Mouse (Mus musculus): ENCODE measurements around the gene Lbr. TPM values are rescaled to one million over a fixed set of nuclear protein-coding genes. Genes with fewer than 3 reads are reported as not detected.

Gene Lbr
- polyA plus RNA-seq (2014; fragmentation: Nextera tagmentation; extraction: Ambion mirVana) = 30.5 and 37.5 TPM in 2 replicates

DNA sequence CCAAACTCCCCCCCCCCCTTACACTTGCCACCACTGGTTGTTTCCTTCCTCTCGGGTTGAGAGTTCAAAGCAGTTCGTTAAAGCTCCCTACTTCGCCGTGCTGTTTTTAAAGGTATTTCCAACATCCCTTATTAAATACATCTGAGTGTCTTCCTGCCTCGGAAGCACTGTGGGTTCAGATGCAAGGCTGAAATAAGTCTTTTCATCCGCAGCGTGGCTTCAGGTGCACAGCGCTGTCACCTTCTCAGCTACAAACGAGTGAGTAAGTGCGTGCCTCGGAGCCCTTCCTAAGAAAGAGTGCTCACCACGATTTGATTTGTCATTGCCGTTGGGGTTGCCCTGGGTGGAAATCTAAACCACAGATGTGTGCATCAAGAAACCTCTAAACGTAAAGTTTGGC lies at the start of gene Lbr:
Gene Lbr, minus strand, starts transcription at position 266 of the 400 bp plus-strand sequence.
- peak within 1 kb of the TSS; percentile 92 for H3K27ac ChIP-seq
- ATAC-seq (ENCODE audit: low FRiP score) = no peak
- peaks cover 28% of the 10 kb centered on the region for H3K4me1 ChIP-seq (replicated peaks; ENCODE audit: control insufficient read depth, insufficient read depth, low read length)
- WGBS = under 1% methylated on average over 14 of the region's 14 CpGs
- H3K9ac ChIP-seq = peak within 1 kb of the TSS; percentile 83
- peak within 1 kb of the TSS; percentile 80 for H3K4me2 ChIP-seq (replicated peaks)
- no peaks in the 10 kb centered on the region for H3K36me3 ChIP-seq (replicated peaks; ENCODE audit: control insufficient read depth, insufficient read depth)
- H3K9me3 ChIP-seq (ENCODE audit: control insufficient read depth, low read length) = no peaks in the 10 kb centered on the region
- peak; percentile 35 for DNase-seq (ENCODE audit: low spot score)
- H3K27me3 ChIP-seq (ENCODE audit: control insufficient read depth, insufficient read depth, low read length) = no peaks in the 10 kb centered on the region
- H3K4me3 ChIP-seq (replicated peaks; ENCODE audit: low read length) = peak within 1 kb of the TSS; percentile 87

- Histone ChIP-seq H3K27me3 (ENCODE audit: control insufficient read depth, insufficient read depth, low read length) (no peaks in the 10 kb centered on the region), H3K9ac (no peak overlapping the region), H3K4me2 (replicated peaks) (no peak overlapping the region), H3K36me3 (replicated peaks; ENCODE audit: control insufficient read depth, insufficient read depth) (no peaks in the 10 kb centered on the region), H3K27ac (no peak overlapping the region), H3K4me3 (replicated peaks; ENCODE audit: low read length) (no peak overlapping the region), H3K4me1 (replicated peaks; ENCODE audit: control insufficient read depth, insufficient read depth, low read length) (no peaks in the 10 kb centered on the region), H3K9me3 (ENCODE audit: control insufficient read depth, low read length) (no peaks in the 10 kb centered on the region)
- DNase-seq (ENCODE audit: low spot score) (no peak), ATAC-seq (ENCODE audit: low FRiP score) (no peak)
- WGBS = 94% methylated on average over 7 of the region's 7 CpGs
These were observed 46.8 kb upstream of the Lbr start for GRCm38 (mm10) chr1:181889670-181890069.

- Histone ChIP-seq H3K27ac (peak overlapping the region; percentile 49; the same call in 1 of the 2 replicates), H3K27me3 (ENCODE audit: control insufficient read depth, insufficient read depth, low read length) (no peaks in the 10 kb centered on the region), H3K36me3 (replicated peaks; ENCODE audit: control insufficient read depth, insufficient read depth) (no peaks in the 10 kb centered on the region), H3K4me1 (replicated peaks; ENCODE audit: control insufficient read depth, insufficient read depth, low read length) (no peaks in the 10 kb centered on the region), H3K9me3 (ENCODE audit: control insufficient read depth, low read length) (no peaks in the 10 kb centered on the region), H3K9ac (peak overlapping the region; percentile 31; the same call in 1 of the 2 replicates), H3K4me2 (replicated peaks) (peak overlapping the region; percentile 19; the same call in 1 of the 2 replicates), H3K4me3 (replicated peaks; ENCODE audit: low read length) (no peak overlapping the region)
- peak; percentile 93 for DNase-seq (ENCODE audit: low spot score)
- peak; percentile 82 for ATAC-seq (ENCODE audit: low FRiP score)
- 7% methylated on average over 11 of the region's 11 CpGs for WGBS
These were observed 46.0 kb upstream of the Lbr start for GRCm38 (mm10) chr1:181888801-181889200.

GRCm38 (mm10) chr1:181881532-181881931 lies 38.7 kb upstream of the Lbr start:
- H3K27me3 ChIP-seq (ENCODE audit: control insufficient read depth, insufficient read depth, low read length) = no peaks in the 10 kb centered on the region
- no peak overlapping the region for H3K27ac ChIP-seq
- DNase-seq (ENCODE audit: low spot score) = no peak
- no peaks in the 10 kb centered on the region for H3K9me3 ChIP-seq (ENCODE audit: control insufficient read depth, low read length)
- no peaks in the 10 kb centered on the region for H3K36me3 ChIP-seq (replicated peaks; ENCODE audit: control insufficient read depth, insufficient read depth)
- 33% methylated on average over 8 of the region's 8 CpGs for WGBS
- peak; percentile 17; the same call in 1 of the 2 replicates for ATAC-seq (ENCODE audit: low FRiP score)
- H3K4me3 ChIP-seq (replicated peaks; ENCODE audit: low read length) = no peak overlapping the region
- no peak overlapping the region for H3K9ac ChIP-seq
- 0 out of 2 replicates have a peak, but pooled peaks cover 4% of the 10 kb centered on the region for H3K4me1 ChIP-seq (replicated peaks; ENCODE audit: control insufficient read depth, insufficient read depth, low read length)
- H3K4me2 ChIP-seq (replicated peaks) = no peak overlapping the region

GRCm38 (mm10) chr1:181880752-181881325 lies 38.0 kb upstream of the Lbr start:
- H3K4me3 ChIP-seq (replicated peaks; ENCODE audit: low read length) = no peak overlapping the region
- H3K4me2 ChIP-seq (replicated peaks) = no peak overlapping the region
- 0 out of 2 replicates have a peak, but pooled peaks cover 4% of the 10 kb centered on the region for H3K4me1 ChIP-seq (replicated peaks; ENCODE audit: control insufficient read depth, insufficient read depth, low read length)
- no peaks in the 10 kb centered on the region for H3K9me3 ChIP-seq (ENCODE audit: control insufficient read depth, low read length)
- no peaks in the 10 kb centered on the region for H3K27me3 ChIP-seq (ENCODE audit: control insufficient read depth, insufficient read depth, low read length)
- no peak overlapping the region for H3K27ac ChIP-seq
- ATAC-seq (ENCODE audit: low FRiP score) (peak; percentile 31; the same call in 1 of the 2 replicates), DNase-seq (ENCODE audit: low spot score) (no peak)
- no peak overlapping the region for H3K9ac ChIP-seq
- H3K36me3 ChIP-seq (replicated peaks; ENCODE audit: control insufficient read depth, insufficient read depth) = no peaks in the 10 kb centered on the region
- 53% methylated on average over 15 of the region's 15 CpGs for WGBS

GRCm38 (mm10) chr1:181878436-181878835 lies 35.6 kb upstream of the Lbr start:
- H3K9me3 ChIP-seq (ENCODE audit: control insufficient read depth, low read length) = no peaks in the 10 kb centered on the region
- no peak for ATAC-seq (ENCODE audit: low FRiP score)
- H3K36me3 ChIP-seq (replicated peaks; ENCODE audit: control insufficient read depth, insufficient read depth) = no peaks in the 10 kb centered on the region
- no peak overlapping the region for H3K9ac ChIP-seq
- DNase-seq (ENCODE audit: low spot score) = no peak
- 0 out of 2 replicates have a peak, but pooled peaks cover 4% of the 10 kb centered on the region for H3K4me1 ChIP-seq (replicated peaks; ENCODE audit: control insufficient read depth, insufficient read depth, low read length)
- no peak overlapping the region for H3K27ac ChIP-seq
- 81% methylated on average over 5 of the region's 5 CpGs for WGBS
- H3K4me2 ChIP-seq (replicated peaks) = no peak overlapping the region
- H3K4me3 ChIP-seq (replicated peaks; ENCODE audit: low read length) = no peak overlapping the region
- H3K27me3 ChIP-seq (ENCODE audit: control insufficient read depth, insufficient read depth, low read length) = no peaks in the 10 kb centered on the region

DNA sequence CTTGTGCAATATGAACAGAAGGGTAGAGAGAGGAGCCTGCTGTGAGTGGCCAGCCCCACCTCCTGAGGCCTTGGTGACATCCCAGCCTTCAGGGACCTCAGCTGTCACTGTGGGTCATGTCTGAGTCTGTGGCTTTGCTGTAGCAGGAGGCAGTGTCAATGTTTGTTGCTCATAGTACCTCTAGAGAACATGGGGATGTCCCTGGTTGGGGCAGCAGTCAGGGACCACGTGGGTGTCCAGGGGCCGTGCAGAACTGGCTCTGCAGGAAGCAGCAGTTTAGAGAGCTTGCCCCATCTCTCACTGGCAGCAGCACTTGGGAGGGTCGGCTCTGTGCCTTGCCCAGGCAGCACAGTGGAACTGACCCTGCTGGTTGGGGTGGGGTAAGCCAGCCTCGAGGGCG lies 34.2 kb upstream of the Lbr start:
- Histone ChIP-seq H3K4me2 (replicated peaks) (no peak overlapping the region), H3K4me1 (replicated peaks; ENCODE audit: control insufficient read depth, insufficient read depth, low read length) (0 out of 2 replicates have a peak, but pooled peaks cover 4% of the 10 kb centered on the region), H3K36me3 (replicated peaks; ENCODE audit: control insufficient read depth, insufficient read depth) (no peaks in the 10 kb centered on the region), H3K9ac (no peak overlapping the region), H3K27ac (no peak overlapping the region), H3K4me3 (replicated peaks; ENCODE audit: low read length) (no peak overlapping the region), H3K9me3 (ENCODE audit: control insufficient read depth, low read length) (no peaks in the 10 kb centered on the region), H3K27me3 (ENCODE audit: control insufficient read depth, insufficient read depth, low read length) (no peaks in the 10 kb centered on the region)
- WGBS = 55% methylated on average over 5 of the region's 5 CpGs
- ATAC-seq (ENCODE audit: low FRiP score) (no peak), DNase-seq (ENCODE audit: low spot score) (no peak)

DNA sequence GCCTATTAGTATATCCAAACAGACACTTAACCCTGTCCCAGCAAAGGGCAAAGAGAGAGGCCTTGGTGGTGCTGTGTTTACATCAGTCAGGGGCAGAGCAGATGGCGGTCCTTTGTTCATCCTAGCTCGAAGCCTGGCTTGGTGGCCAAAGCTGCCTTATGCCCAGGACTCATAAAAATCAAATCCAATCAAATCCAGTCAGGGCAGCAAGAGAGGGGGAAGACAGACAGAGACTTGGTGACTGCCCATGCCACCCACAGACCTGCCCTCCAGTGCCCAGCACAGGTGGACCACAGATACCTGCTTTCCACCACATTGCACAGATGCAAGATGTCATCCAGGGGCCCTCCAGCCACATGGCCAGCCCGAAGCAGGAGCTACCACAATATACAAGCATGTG lies 33.8 kb upstream of the Lbr start:
- ATAC-seq (ENCODE audit: low FRiP score) (no peak), DNase-seq (ENCODE audit: low spot score) (no peak)
- H3K4me3 ChIP-seq (replicated peaks; ENCODE audit: low read length) = no peak overlapping the region
- no peaks in the 10 kb centered on the region for H3K36me3 ChIP-seq (replicated peaks; ENCODE audit: control insufficient read depth, insufficient read depth)
- 0 out of 2 replicates have a peak, but pooled peaks cover under 1% of the 10 kb centered on the region for H3K4me1 ChIP-seq (replicated peaks; ENCODE audit: control insufficient read depth, insufficient read depth, low read length)
- no peaks in the 10 kb centered on the region for H3K9me3 ChIP-seq (ENCODE audit: control insufficient read depth, low read length)
- no peak overlapping the region for H3K9ac ChIP-seq
- no peak overlapping the region for H3K4me2 ChIP-seq (replicated peaks)
- WGBS = 67% methylated on average over 3 of the region's 3 CpGs
- no peak overlapping the region for H3K27ac ChIP-seq
- H3K27me3 ChIP-seq (ENCODE audit: control insufficient read depth, insufficient read depth, low read length) = no peaks in the 10 kb centered on the region

DNA sequence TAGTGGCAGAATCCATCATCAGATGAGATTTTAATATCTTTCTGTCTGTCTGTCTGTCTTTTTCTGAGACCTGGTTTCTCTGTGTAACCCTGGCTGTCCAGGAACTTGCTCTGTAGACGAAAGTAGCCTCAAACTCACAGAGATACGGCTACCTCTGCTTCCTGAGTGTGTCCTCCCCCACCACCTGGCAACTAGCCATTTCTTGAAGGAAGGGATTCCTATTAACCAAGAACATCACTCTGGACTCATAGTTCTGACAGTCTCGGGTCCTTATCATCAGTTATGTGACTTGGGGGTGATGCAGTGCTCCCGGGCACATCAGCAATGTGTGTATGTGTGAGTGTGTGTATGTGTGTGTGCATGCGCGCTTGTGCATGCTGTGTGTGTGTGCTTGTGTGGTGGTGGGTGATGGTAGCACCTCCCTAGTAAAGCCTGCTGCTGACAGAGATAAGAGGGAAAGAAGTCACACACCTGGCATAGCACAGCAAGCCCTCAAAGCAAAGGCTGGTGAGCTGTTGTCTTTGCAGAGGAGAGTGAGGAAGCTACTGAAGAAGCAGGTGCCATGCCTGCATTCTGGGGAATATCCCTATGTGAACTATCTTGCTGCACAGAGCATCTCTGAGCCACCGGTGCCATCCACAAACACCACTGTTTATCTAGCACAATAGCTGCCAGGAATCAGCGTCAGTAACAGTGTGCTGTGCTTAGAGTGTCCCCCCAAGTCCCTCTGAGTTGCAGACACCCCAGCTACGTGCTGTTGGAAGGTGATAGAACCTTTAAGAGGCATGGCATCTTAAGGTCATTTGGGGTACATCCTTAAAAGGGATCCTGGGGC lies 30.5 kb upstream of the Lbr start:
- 85% methylated on average over 9 of the region's 9 CpGs for WGBS

More for the DNA sequence above, 30.5 kb upstream of the Lbr start:
- H3K27ac ChIP-seq = no peak overlapping the region
- no peak overlapping the region for H3K9ac ChIP-seq
- H3K4me1 ChIP-seq (replicated peaks; ENCODE audit: control insufficient read depth, insufficient read depth, low read length) = no peaks in the 10 kb centered on the region
- H3K4me2 ChIP-seq (replicated peaks) = no peak overlapping the region
- no peaks in the 10 kb centered on the region for H3K36me3 ChIP-seq (replicated peaks; ENCODE audit: control insufficient read depth, insufficient read depth)
- no peaks in the 10 kb centered on the region for H3K9me3 ChIP-seq (ENCODE audit: control insufficient read depth, low read length)
- ATAC-seq (ENCODE audit: low FRiP score) (no peak), DNase-seq (ENCODE audit: low spot score) (no peak)
- H3K4me3 ChIP-seq (replicated peaks; ENCODE audit: low read length) = no peak overlapping the region
- H3K27me3 ChIP-seq (ENCODE audit: control insufficient read depth, insufficient read depth, low read length) = no peaks in the 10 kb centered on the region
